Mouse (Mus musculus) layer of hippocampus, postnatal 14 days (tissue): ENCODE results near the gene Ttc7. TPM values are rescaled to one million over a fixed set of nuclear protein-coding genes. Genes with fewer than 3 reads are reported as not detected.
A peak's percentile ranks its signal among the peaks of the same experiment; 100 is the strongest.

Experiments used
- DNase-seq, 2 experiments: peaks; one replicate each; pipeline ENCODE4 v3.0.0; 2021 to 2022; ENCODE audit warnings: low spot score in 2 of 2, mixed read lengths in 1 of 2
- total RNA-seq, 2 experiments: library from RNA; stranded (reverse); gene quantifications; 2 replicates each; pipeline ENCODE4 v1.2.3; 2021

The Ttc7 gene
- total RNA-seq, 2 experiments from 2014 or later = 6.8 to 6.9 TPM

DNA sequence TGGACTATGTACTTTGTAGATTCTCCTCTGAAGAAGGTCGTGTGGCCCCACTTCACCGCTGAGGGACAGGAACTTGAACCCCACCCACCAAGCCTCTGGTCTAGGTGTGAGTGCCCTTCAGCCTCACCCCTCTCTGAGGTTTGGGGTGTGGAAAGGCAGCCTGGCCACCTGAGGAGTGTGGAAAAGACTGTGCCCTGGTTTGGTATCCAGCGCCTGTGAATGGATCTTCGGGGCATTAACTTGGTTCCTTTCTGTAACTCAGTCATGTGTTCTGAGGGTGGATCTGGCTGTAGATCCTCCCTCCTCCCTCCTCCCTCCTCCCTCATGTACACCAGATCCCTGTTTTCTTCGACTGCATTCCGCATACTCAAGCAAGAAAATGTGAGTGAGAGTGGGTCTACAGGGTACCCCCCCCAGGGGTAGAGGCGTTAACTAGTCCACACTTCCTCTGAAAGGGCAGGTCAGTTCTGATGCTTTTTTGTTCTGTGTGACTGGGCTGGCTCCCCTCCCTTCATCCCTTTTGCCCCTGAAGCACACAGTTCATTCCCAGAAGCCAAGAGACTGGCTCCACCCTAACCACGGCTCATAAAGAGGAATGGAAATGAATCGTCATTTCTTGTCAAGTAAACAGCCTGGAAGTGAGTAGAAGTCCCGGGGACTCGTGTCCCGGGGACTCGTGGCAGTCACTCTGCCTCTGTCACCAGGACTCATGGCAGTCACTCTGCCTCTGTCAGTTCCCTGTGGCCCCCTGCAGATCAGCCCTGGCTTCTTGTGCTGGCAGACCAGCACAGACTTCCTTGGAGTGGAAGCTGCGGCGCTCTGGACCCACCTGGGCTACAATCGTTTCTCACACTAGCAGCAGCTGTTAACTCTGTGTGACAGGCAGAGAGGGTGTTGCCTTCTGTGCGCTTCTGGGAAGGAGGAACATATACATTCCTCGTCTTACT, 30.5 kb downstream of the Ttc7 start:
- DNase-seq = no peak

DNA sequence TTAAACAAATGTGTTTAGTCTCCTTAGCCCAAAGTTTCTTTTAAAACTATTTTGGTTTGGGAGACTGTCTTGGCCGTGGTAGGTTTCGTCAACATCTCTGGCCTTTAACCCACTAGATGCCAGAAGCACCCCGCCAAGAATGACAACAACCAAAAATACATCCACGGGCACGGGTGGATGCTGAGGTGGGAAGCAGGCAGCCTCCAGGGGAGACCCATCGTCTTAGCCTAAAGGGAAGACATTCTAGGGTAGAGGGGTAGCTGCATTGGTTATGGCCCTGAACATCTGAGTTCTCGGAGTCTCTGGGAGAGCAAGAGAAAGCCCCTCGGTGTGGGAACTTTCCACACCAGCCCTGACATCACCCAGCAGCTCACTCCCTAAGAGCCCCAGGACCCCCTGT, 31.4 kb downstream of the Ttc7 start:
- DNase-seq = no peak

DNA sequence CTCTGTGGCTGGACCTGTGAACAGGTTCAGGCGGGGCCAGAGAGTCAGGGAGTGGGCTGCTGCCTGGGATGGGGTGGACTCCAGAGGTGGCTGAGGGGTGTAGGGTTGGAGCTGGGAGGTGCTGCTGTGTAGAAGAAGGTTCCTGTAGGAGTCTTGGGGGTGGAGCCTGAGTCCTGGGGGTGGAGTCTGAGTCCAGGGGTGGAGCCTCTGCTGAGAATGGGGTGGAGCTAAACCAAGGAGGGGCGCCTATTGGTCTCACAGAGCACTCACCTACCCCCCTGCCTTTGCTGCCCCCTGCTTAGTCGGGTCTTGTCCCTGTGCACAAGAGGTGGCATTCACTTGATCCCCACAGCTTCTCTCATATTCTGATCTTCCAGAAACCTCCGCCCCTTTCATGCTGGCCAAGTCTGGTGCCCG, 31.9 kb downstream of the Ttc7 start:
- peak in 1 of 2 experiments; percentile 15 for DNase-seq

DNA sequence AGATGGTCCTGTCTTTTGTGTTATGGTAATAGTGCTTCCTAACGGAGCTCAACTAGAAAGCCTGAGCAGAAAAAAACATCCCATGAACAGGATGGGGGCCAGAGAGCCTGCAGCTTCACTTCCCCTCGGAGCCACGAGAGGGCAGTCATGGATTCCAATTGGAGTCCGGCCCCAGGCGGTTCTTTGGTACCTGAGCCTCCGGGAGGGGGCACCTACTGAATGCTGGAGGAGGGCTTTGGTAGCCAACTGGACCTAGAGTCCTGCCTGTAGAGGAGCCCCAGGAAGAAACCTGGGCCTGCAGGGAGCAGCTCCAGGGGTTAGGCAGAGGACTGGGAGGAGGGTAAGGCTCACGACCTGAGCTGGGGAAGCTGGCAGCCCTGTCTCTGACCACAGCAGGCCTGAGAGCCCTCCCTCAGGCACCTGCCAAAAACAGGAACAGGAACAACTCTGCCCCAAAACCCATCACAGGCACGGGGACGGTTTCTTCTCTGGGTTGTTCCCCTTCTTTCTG, 32.4 kb downstream of the Ttc7 start:
- DNase-seq = peak; percentile 93 to 94

DNA sequence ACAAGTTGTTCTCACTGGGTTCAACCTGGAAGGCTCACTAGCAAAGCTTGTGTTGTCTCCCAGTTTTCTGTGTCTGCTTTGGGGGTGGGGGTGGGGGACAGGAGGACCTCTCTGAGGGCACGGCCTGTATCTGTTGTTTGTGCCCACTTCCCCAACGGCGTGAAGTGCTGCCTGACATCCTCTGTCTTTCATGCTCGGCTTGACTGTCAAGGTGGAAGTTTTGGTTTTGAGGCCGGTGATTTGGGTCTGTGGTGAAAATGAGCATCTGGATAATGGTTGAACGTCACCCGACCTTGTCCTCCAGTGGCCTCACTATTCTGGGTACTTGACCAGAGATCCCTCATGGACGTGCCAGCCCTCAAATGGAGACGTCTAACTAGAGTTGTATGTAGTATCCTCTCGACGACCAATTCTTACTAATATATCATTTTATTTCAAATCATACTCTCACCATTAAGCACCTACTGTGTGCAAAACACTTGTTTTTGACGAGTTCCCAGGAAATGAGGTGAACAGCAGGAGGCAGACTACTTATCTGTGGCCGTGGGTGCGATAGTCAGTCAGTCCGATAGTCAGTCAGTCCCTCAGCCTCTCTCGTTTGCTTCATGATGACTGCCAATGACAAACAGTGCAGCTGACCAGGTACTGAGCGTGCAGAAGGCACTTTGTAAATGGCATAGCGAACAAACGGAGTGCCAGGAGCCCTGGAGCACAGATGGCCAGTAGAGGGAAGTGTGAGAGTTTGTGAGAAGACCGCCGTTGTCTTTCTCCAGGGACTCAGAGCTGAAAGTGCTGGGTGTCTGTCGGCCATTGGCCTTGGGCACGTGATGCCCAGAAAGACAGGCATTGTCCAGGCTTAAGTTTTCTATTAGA, 33.4 kb downstream of the Ttc7 start:
- DNase-seq = no peak

DNA sequence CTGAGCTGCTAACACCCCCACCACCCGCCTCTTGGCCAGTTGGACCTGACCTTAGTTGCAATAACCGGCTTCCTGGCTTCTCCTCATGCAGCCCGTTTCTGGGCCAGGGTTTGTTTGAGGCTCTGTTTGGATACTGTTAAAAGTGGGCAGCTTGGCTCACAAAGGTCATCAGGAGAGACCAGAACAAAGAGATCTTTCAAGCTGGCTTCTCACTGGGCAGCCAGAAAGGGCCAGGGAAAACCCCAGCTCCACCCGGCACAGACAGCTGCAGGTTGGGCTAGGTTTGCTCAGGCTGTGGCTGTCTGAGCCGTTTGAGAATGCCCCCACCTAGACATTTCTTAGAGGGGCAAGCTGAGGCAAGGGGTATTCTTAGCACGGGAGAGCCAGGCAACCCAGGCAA, 34.6 kb downstream of the Ttc7 start:
- no peak for DNase-seq

DNA sequence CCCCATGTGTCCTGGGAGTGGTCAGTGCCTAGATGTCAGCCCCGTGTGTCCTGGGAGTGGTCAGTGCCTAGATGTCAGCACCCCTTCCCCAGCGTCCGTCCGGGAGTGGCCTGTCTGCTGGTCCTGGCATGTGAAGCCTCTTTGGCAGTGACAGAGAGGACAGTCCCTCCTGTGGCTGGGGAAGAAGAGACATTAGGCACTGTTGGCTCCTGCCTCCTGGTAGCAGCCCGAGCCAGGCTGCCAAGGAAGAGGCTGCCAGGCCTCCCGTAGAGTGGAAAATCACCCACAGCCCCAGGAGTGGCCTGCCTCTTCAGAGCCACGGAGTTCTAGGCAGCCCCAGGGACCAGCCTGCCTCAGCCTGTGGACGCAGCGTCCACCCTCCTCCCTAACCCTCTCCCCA, 35.3 kb downstream of the Ttc7 start:
- no peak for DNase-seq

DNA sequence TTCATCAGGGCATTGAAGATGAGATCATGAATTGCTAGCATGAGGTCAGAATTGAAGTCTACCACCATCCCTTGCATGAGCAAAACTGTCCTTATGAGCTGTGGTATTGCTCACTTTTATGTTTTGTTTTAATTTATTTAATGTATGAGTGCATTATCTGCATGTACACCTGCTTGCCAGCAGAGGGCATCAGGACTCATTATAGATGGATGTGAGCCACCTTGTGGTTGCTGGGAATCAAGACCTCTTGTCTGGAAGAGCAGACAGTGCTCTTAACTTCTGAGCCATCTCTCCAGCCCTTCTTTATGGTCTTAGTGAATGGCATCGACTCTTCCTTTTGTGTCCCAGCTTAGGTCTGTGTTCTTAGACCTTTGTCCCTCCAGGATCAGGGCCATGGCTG, 39.0 kb downstream of the Ttc7 start:
- DNase-seq = no peak

DNA sequence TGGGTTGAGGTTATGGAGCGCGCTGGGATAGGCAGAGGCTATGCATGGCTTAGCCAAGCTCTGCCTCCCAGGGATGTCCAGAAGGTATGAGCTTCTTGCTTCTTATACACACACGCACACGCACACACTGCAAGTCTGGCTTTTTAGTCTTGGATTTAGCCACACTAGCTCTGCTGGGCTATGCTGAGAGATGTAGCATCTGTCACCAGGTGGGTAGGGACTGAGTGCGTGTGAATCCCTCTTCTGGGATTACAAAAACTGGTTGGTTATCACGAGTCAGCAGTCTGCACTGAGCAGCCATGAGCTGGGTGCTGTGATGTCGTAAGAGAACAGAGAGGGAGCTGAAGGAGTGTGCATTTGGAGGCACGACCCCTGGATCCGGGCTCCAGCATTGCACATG, 40.5 kb downstream of the Ttc7 start:
- DNase-seq = no peak

DNA sequence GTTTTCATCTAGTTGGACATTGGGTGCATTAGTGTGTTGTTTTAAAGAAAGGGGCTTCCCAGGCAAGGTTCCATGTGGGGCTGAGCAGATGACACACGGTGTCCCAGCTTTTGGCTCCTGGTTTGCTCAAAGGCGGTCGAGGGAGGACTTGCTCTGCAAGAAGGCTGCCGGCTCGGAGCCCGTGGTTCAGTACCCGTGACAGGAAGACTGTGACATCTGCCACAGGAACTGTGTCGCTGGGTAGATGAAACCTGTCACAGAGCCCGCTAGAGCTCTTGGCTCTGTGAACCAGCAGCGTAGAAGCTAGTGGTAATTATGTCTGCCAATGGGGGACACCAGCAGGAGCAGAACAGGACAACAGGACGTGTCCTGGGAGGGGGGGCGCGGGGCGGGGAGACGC, 42.8 kb downstream of the Ttc7 start:
- DNase-seq = peak in 1 of 2 experiments; percentile 34

DNA sequence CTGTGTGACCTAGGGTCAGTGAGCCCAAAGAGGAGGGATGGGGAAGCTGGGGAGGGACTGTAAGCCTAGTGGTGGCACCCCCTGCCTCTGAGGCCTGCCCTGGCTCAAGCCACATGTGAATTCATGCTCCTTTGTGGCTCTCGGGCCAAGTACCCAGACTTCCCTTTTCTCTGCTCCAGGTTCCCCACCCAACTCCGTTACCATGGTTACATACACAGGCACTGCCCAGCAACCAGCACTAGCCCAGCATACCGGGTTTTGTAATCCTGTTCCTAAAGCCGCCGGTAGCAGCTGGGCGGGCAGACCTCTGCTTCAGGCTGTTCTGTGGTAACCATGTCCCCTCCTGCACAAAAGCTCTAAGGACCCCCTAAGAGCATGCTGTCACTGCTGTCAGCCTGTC, 44.3 kb downstream of the Ttc7 start:
- DNase-seq = no peak

DNA sequence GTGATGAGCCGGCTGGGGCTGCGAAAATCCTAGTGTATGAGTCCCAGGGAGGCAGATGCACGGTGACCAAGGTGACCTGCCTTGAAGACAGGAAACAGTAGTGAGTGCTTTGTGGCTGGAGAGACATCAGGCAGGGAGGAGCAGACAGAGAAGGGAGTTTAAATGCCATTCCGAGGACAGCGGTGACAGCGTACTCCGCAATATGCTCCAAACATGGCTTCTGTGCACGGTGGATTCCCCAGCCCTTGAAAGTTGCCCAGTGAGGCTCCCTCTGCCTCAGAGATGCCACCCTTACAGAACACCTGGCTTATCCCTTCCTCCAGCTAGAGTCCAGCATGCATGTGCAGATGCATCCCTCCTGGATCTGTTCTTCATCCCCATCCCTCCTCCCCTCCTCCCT, 45.0 kb downstream of the Ttc7 start:
- DNase-seq = peak in 1 of 2 experiments; percentile 42

DNA sequence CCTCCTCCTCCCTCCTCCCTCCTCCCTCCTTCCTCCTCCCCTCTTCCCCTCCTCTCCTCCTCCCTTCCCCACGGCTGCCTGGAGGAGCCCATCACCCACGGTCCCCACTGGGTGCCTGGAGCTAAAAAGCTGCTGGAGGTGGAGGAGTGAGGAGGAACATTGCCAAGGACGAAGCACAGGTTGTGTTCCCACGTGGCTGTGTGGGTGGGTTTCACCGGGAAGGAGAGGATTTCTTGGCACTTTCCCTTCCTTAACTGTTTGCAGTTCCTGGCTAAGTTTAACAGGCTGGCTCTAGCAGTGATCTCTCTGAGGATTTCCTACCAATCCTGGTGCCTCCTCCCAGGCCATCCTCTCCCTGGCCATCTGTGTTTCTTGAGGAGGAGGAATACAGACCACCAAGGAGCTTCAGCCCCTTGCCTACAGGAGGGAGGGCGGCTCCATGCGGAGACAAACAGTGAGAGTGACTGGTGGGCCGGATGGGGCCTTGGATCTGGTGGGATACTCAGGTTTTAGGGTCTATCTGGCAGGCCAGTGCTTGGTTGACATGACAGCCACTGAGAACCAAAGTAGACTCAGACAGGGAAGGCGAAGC, 45.6 kb downstream of the Ttc7 start:
- DNase-seq = peak; percentile 45 to 76

DNA sequence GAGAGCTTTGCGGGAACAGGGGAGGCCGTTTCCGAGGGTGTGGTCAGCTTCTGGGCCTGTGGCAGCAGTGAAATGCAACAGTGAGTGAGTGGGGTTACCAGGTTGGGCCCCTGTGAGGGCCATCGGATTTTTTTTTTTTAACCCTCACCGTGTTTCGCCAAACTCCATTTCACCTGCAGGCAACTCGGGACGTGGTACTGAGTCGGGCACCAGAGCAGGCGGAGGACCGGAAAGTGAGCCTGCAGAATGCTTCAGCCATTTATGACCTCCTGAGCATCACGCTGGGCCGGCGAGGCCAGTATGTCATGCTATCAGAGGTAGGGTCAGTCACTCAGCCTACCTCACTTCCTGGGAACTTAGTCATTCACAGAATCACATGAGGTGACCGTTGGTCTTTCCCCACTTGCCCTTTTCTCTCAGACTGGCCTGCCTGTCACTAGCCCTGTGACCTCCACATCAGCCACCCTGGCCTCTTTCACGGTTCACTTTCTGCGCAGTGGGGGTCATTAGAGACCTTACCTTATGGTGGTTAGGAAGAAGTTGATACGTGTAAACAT, 46.5 kb downstream of the Ttc7 start:
- no peak for DNase-seq

DNA sequence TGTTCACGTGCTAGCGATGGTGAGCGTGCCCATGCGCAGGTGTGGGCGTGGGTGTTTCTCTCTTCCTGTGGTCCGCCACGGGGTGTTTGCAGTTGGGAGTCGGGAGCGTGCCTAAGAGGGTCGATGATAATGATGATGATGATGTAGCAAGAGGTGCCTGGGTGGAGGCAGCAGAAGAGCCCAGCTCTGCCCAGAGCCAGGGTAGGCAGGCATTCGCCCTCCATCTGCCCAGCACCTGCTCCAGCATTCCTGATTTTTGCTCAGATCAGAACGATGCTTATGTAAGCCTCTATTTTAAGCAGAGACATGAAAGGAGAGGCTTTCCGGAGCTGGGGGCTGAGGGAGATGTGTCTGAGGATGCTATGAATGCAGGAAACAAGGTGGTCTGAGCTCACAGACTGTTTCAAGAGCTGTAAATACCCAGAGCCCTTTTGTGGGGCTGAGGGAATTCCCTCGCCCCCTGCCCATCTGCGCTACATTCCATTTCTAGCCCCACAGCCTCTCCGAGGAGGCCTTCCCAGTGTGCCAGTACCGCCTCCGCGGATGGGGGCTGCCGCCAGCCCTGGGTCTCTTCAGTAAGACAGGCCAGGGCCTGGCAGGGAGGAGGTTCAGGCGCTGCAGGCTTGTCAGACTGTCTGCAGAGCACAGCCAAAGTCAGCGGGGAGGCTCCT, 47.7 kb downstream of the Ttc7 start:
- peak; percentile 74 to 85 for DNase-seq

DNA sequence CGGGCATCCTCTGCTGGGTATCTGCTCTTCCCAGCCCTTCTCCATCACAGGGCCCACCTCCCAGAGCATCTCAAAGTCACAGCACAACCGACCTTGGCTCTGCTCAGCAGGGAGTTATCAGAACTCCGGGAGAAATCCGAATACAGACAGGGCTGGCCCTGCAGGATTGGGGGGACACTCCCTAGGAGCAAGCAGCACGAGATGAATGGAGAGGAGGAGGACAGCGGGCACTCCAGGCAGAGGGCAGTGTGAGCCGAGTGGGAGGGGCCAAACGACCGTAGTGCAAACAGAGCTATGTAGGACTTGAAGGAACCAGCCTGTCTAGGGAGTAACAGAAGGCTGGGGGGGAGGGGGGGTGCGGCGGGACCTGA, 48.2 kb downstream of the Ttc7 start:
- DNase-seq = peak in 1 of 2 experiments; percentile 47

DNA sequence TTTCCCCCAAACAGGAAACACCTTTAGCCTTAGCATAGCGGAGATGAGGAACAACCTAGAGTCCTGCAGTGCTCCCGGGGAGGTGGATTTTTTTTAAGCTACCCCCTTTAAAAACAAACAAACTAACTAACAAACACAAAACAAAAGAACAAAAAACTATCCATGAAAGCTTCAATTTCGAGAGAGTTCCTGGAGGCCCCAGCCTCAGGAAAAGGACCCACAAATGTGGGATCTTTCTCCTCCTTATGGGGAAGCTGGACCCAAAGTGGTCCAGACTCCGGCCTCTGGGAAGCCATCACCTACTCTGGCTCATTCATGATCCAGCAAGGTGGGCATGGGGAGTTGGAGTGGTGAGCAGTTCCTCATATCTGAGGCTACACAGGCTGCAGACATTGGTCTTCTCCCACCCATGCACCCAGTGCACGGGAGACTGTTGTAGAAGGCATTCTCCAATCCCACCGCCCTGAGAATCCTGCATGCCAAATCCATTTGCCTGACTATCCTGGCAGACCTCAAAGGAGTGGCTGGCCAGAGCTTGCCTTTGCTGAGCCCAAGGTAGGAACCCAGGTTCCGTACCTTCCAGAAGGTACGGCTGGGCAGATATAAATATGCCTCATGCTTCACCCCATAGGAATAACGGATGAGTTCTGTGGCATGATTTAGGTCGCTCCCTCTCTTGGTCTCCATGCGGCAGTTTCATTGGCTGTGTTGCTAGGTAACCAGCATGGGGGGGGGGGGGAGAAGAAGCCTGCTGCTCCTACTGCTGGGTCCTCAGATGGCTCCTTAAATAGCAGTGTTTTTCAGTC, 48.9 kb downstream of the Ttc7 start:
- DNase-seq = peak in 1 of 2 experiments; percentile 55

DNA sequence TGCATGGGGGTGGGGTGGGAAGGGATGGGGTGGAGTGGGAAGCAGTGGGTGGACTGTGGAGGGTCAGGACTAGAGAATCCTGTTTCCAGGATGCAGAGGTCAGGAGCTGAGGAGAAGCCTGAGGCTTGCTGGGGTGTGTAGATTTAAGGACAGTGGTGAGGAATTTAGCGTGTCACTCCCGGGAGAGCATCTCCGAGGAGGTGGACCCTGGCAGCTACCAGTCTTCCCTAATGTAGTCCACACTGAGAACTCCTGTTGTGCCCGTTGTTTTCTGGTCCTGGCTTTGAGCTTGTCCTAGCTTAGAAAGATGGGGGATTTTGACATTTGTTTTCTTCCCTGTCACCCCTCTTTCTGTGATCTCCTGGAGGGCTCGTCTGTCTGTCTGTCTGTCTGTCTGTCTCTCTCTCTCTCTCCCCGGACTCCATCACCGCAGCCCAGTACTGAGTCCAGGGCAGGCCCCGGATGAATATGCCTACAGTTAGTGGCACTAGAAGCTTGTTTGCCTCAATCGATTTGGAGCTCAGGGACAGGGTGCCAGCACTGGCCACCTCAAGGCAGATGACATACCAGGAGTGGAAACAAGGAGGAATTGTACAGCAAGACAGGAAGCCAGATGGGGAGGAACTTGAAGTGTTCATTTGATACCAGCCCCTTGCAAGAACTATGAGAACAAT, 49.6 kb downstream of the Ttc7 start:
- DNase-seq = peak in 1 of 2 experiments; percentile 39

DNA sequence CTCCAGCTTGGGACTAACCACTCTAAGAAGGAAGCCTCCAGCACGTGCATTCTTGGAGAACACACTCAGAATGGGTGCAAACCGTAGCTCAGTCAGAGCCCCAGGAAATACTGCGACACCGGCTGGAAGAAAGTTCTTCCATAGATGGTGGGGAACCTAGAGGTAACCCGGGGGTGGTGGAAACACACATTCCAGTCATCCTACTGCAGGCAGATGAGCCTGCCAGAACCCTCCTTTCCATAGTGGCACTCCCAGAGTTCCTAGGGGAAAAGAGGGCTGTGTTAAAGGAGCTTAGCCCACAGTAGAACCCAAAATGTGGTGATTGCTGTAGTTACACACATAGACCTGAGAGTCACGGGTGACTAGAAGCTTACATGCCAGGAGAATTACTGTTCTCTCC, 50.2 kb downstream of the Ttc7 start:
- DNase-seq = no peak
